Mouse (Mus musculus) ES-E14 (cell line): ENCODE measurements at regions not wholly inside any gene's neighbourhood (a gene's known extent, or its start where the extent isn't known, plus 50 kb on each side); places are given as distances from the start of the nearest gene placed in this dataset.

ENCODE experiments used
- DNase-seq: peaks from one replicate; pipeline ENCODE4 v3.0.0-alpha.2; 2013; ENCODE audit warnings: low read depth, low spot score
- H3K27ac ChIP-seq: 2 replicates; pipeline ENCODE4 v1.5.1; 2012; ENCODE audit warnings: low read depth, mild to moderate bottlenecking, low read length, moderate library complexity, mixed read lengths; ENCODE audit not compliant: poor library complexity, insufficient read depth, severe bottlenecking
- H3K36me3 ChIP-seq: 2 replicates; pipeline ENCODE4 v1.6.1; 2012; ENCODE audit warnings: mild to moderate bottlenecking, low read length, moderate library complexity, mixed read lengths; ENCODE audit not compliant: control insufficient read depth, poor library complexity, insufficient read depth, severe bottlenecking
- H3K4me1 ChIP-seq, 2 experiments: fragments of 150-350 bp in 1 of 2; sonication (generic) in 1 of 2; 2 replicates each; pipeline ENCODE4 v1.6.1; 2012; ENCODE audit warnings: low read length in 2 of 2, mild to moderate bottlenecking in 1 of 2, mixed read lengths in 1 of 2; ENCODE audit not compliant: control insufficient read depth in 2 of 2, insufficient read depth in 2 of 2, poor library complexity in 1 of 2
- H3K4me3 ChIP-seq, 2 experiments: fragments of 150-350 bp in 1 of 2; sonication (generic) in 1 of 2; 2 replicates each; pipeline ENCODE4 v1.5.1; 2012; ENCODE audit warnings: low read length in 2 of 2, low read depth in 1 of 2, mild to moderate bottlenecking in 1 of 2, mixed read lengths in 1 of 2; ENCODE audit not compliant: insufficient read depth in 1 of 2, poor library complexity in 1 of 2, severe bottlenecking in 1 of 2
- H3K9ac ChIP-seq: 2 replicates; pipeline ENCODE4 v1.6.1; 2012; ENCODE audit warnings: low read depth, mild to moderate bottlenecking, low read length, mixed read lengths; ENCODE audit not compliant: poor library complexity, insufficient read depth, severe bottlenecking
- H3K9me3 ChIP-seq: fragments of 150-350 bp; sonication (generic); 2 replicates; pipeline ENCODE4 v1.6.1; 2012; ENCODE audit warnings: low read depth, mild to moderate bottlenecking, low read length; ENCODE audit not compliant: control insufficient read depth, insufficient read depth
- CHD2 ChIP-seq: IDR thresholded peaks from 2 replicates; pipeline ENCODE4 v1.6.1; 2014; ENCODE audit warnings: mild to moderate bottlenecking, low read depth, low read length, inconsistent platforms
- HCFC1 ChIP-seq: IDR thresholded peaks from 2 replicates; pipeline ENCODE4 v1.6.1; 2012; ENCODE audit warnings: low read length, inconsistent platforms, borderline replicate concordance; ENCODE audit not compliant: insufficient read depth
- MAFK ChIP-seq: IDR thresholded peaks from 2 replicates; pipeline ENCODE4 v1.6.1; 2014; ENCODE audit warnings: mild to moderate bottlenecking, low read depth, low read length, inconsistent platforms; ENCODE audit not compliant: insufficient read depth
- ZC3H11A ChIP-seq: IDR thresholded peaks from 2 replicates; pipeline ENCODE4 v1.6.1; 2012; ENCODE audit warnings: low read depth, mild to moderate bottlenecking, inconsistent platforms, low read length, borderline replicate concordance
- ZNF384 ChIP-seq: IDR thresholded peaks from 2 replicates; pipeline ENCODE4 v1.6.1; 2012; ENCODE audit warnings: low read depth, low read length, inconsistent platforms
- in situ Hi-C, 2 experiments: fragments of 600-800 bp; cut with MboI; formaldehyde crosslinking; loops; one replicate each; pipeline ENCODE4 v1.15.1; 2025; ENCODE audit warnings: low sequenced_read_pairs in 2 of 2, inconsistent platforms in 1 of 2; ENCODE audit not compliant: unreplicated experiment in 2 of 2

- H3K27ac ChIP-seq: no peak overlapping the region
- no peak for DNase-seq
- H3K9ac ChIP-seq: no peak overlapping the region
- peaks cover 1% of the 10 kb centered on the region; the same call in 1 of the 2 replicates for H3K9me3 ChIP-seq
- no peak overlapping the region for H3K4me3 ChIP-seq
- in situ Hi-C loops: no loop called here
- TF ChIP-seq ZC3H11A (no peak), ZNF384 (no peak), CHD2 (no peak), MAFK (no peak), HCFC1 (no peak)
- no peaks in the 10 kb centered on the region for H3K36me3 ChIP-seq
- H3K4me1 ChIP-seq: no peaks in the 10 kb centered on the region
Observed at GRCm38 (mm10) chr13:60237091-60237490, 59.9 kb upstream of the Gas1 start.

- no peak for TF ChIP-seq ZNF384
- TF ChIP-seq CHD2: no peak
- TF ChIP-seq HCFC1: no peak
- no peak for TF ChIP-seq ZC3H11A
- TF ChIP-seq MAFK: no peak
- DNase-seq: no peak
- in situ Hi-C loops: no loop called here
- no peak overlapping the region for H3K27ac ChIP-seq
- no peak overlapping the region for H3K4me3 ChIP-seq
- H3K36me3 ChIP-seq: no peaks in the 10 kb centered on the region
- H3K9ac ChIP-seq: no peak overlapping the region
- no peaks in the 10 kb centered on the region for H3K4me1 ChIP-seq
- H3K9me3 ChIP-seq: peaks cover 1% of the 10 kb centered on the region; the same call in 1 of the 2 replicates
Observed at GRCm38 (mm10) chr13:60242447-60243109, 65.4 kb upstream of the Gas1 start.

DNA sequence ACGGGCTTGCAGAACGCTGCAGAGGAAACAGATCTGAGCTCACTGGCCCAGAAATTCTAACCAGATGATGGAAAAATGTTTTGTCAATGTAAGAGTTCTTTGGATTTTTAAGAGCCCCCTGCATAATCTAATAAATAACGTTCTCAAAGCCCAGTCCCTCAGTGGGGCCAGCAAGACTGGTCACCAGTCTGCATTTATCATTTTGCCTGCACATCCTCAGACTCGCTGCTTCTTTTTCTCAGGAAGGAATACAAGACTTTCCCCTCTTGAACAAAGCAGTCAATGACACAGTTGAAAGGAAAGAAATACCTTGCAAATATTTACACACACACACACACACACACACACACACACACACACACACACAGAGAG is 65.9 kb upstream of the Gas1 start:
- H3K4me3 ChIP-seq: no peak overlapping the region
- no peak overlapping the region for H3K27ac ChIP-seq
- H3K9ac ChIP-seq: no peak overlapping the region
- peaks cover 1% of the 10 kb centered on the region; the same call in 1 of the 2 replicates for H3K9me3 ChIP-seq
- H3K36me3 ChIP-seq: no peaks in the 10 kb centered on the region
- DNase-seq: no peak
- TF ChIP-seq CHD2 (no peak), ZNF384 (no peak), ZC3H11A (no peak), HCFC1 (no peak), MAFK (no peak)
- no peaks in the 10 kb centered on the region for H3K4me1 ChIP-seq
- in situ Hi-C loops: no loop called here

- in situ Hi-C loops: no loop called here
- no peaks in the 10 kb centered on the region for H3K36me3 ChIP-seq
- TF ChIP-seq ZC3H11A (no peak), CHD2 (no peak), HCFC1 (no peak), ZNF384 (no peak), MAFK (no peak)
- H3K27ac ChIP-seq: no peak overlapping the region
- H3K9ac ChIP-seq: no peak overlapping the region
- no peaks in the 10 kb centered on the region for H3K9me3 ChIP-seq
- DNase-seq: no peak
- no peak overlapping the region for H3K4me3 ChIP-seq
- H3K4me1 ChIP-seq: no peaks in the 10 kb centered on the region
Observed at GRCm38 (mm10) chr13:60255162-60255561, 78.0 kb upstream of the Gas1 start.

DNA sequence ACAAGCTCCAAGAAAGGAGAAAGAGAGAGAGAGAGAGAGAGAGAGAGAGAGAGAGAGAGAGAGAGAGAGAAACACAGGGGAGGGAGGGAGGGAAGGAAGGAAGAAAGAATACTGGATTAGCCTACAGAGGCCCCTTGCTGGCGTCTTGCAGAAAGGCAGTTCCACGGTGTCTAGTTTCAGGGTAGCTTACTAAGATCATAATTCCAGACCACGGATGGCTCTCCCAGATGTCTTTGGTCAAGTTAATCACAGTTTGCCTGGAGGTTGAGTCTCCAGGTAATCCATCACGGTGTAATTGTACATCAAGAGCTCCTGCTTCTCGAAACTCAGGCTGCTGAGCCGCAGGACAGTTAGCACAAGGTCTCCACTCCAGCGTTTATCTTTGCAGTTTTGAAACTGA is 78.5 kb upstream of the Gas1 start:
- no peak overlapping the region for H3K9ac ChIP-seq
- no peak for DNase-seq

More for the DNA sequence above, 78.5 kb upstream of the Gas1 start:
- Histone ChIP-seq H3K36me3 (no peaks in the 10 kb centered on the region), H3K4me1 (no peaks in the 10 kb centered on the region), H3K4me3 (no peak overlapping the region), H3K27ac (no peak overlapping the region), H3K9me3 (no peaks in the 10 kb centered on the region)
- no peak for TF ChIP-seq HCFC1
- no peak for TF ChIP-seq ZC3H11A
- TF ChIP-seq MAFK: no peak
- TF ChIP-seq CHD2: no peak
- no peak for TF ChIP-seq ZNF384
- in situ Hi-C loops: no loop called here
